ENCODE assay signal across 13 mouse cellular contexts in genomic region chr6:91110323-91111020, GRCm38 (mm10). TPM values are rescaled to one million over a fixed set of nuclear protein-coding genes. Genes with fewer than 3 reads are reported as not detected.
DNase-seq lines count a peak whose midpoint lies in the region; ATAC-seq and TF ChIP-seq lines count a peak whose summit lies in the region.
"Had no signal": no experiment of that assay in that cellular context is flagged by ENCODE, and none has a peak within 500 bp of the region (broad histone marks: within the 10 kb centered on the region; RNA-seq: fewer than 3 reads in every experiment).

No protein-coding gene starts in this region.

- TF ChIP-seq CTCF in liver, postnatal 0 days (IDR thresholded peaks at IDR 0.05; ENCODE audit: low read depth) = no peak

- no peak; the same call in 1 of the 2 replicates for ATAC-seq in kidney, embryonic 15.5 days (replicated peaks; ENCODE audit: low FRiP score)
- ATAC-seq in activated CD4-positive, CD25-positive, alpha-beta regulatory T cell, adult 4 months = peak; percentile 37
- no peak; the same call in 1 of the 2 replicates for ATAC-seq in liver, postnatal 0 days
- ATAC-seq: hindbrain, postnatal 0 days had no signal

- no peak overlapping the region for H3K4me2 ChIP-seq in kidney, embryonic 15.5 days
- H3K4me2 ChIP-seq in liver, postnatal 0 days (ENCODE audit: low read depth, low read length) = peak overlapping the region; percentile 32
- H3K4me2 ChIP-seq: embryonic facial prominence, embryonic 15.5 days had no signal

- peak overlapping the region; percentile 22; the same call in 1 of the 2 replicates for H3K27ac ChIP-seq in kidney, embryonic 15.5 days
- H3K27ac ChIP-seq in liver, postnatal 0 days (ENCODE audit: low read depth) = peak overlapping the region; percentile 66
- H3K27ac ChIP-seq: embryonic facial prominence, embryonic 15.5 days; heart, adult 2 months; hindbrain, postnatal 0 days had no signal

- H3K9ac ChIP-seq in kidney, embryonic 15.5 days = no peak overlapping the region
- peak overlapping the region; percentile 27; the same call in 1 of the 2 replicates for H3K9ac ChIP-seq in liver, postnatal 0 days (replicated peaks)
- H3K9ac ChIP-seq: embryonic facial prominence, embryonic 15.5 days had no signal

- WGBS in kidney, embryonic 15.5 days = 44% methylated on average over 13 of the region's 13 CpGs
- 34% methylated on average over 13 of the region's 13 CpGs for WGBS in liver, postnatal 0 days (ENCODE audit: insufficient replicate concordance)

- H3K4me3 ChIP-seq in kidney, embryonic 15.5 days (replicated peaks) = no peak overlapping the region
- H3K4me3 ChIP-seq in liver, postnatal 0 days (ENCODE audit: low read depth, low read length) = peak overlapping the region; percentile 17; the same call in 1 of the 2 replicates
- H3K4me3 ChIP-seq: embryonic facial prominence, embryonic 15.5 days; heart, adult 2 months had no signal

- H3K36me3 ChIP-seq in kidney, embryonic 15.5 days = no peaks in the 10 kb centered on the region
- H3K36me3 ChIP-seq in liver, postnatal 0 days (replicated peaks; ENCODE audit: insufficient read depth, low read length) = no peaks in the 10 kb centered on the region
- H3K36me3 ChIP-seq: embryonic facial prominence, embryonic 15.5 days had no signal

- DNase-seq in kidney, postnatal 25 days = no peak
- DNase-seq in liver, postnatal 0 days = no peak
- peak; percentile 32 for DNase-seq in thymus, postnatal 0 days (ENCODE audit: low spot score)
- no peak for DNase-seq in right cerebral cortex, adult 18-20 months
- no peak for DNase-seq in ovary, postnatal 10 days (ENCODE audit: low spot score)
- DNase-seq in kidney, adult 11 months = no peak
- DNase-seq: cerebellum, adult 9-11 months; heart, adult 2 months; left cerebral cortex, postnatal 4 days had no signal

- H3K9me3 ChIP-seq in kidney, embryonic 15.5 days (replicated peaks) = no peaks in the 10 kb centered on the region
- no peaks in the 10 kb centered on the region for H3K9me3 ChIP-seq in liver, postnatal 0 days (ENCODE audit: low read length)
- H3K9me3 ChIP-seq: embryonic facial prominence, embryonic 15.5 days had no signal

- peak; percentile 13; the same call in 1 of the 2 replicates for TF ChIP-seq EP300 in liver, postnatal 0 days (IDR thresholded peaks at IDR 0.05; ENCODE audit: low read depth)

- H3K4me1 ChIP-seq in kidney, embryonic 15.5 days = peaks cover 31% of the 10 kb centered on the region
- H3K4me1 ChIP-seq in liver, postnatal 0 days (ENCODE audit: insufficient read depth) = peaks cover 56% of the 10 kb centered on the region

- no peaks in the 10 kb centered on the region for H3K27me3 ChIP-seq in kidney, embryonic 15.5 days
- H3K27me3 ChIP-seq in liver, postnatal 0 days (ENCODE audit: insufficient read depth, low read length) = no peaks in the 10 kb centered on the region
- H3K27me3 ChIP-seq: embryonic facial prominence, embryonic 15.5 days had no signal

RNA-seq across cellular contexts. Expression of gene Nup210, which starts 6.2 kb away (rescaled TPM):
- 22.8 and 24.2 TPM in 2 replicates for polyA plus RNA-seq in kidney, embryonic 15.5 days (2015; fragmentation: Nextera tagmentation; extraction: Ambion mirVana)
- polyA plus RNA-seq in activated CD4-positive, CD25-positive, alpha-beta regulatory T cell, adult 4 months (2017; shearing (Covaris generic)) = 10 to 100 TPM; 61.6 to 82.1 TPM
- polyA plus RNA-seq in liver, postnatal 0 days (2015; fragmentation: Nextera tagmentation; extraction: Ambion mirVana) = 8.5 and 11.8 TPM in 2 replicates
- 36.0 and 37.9 TPM in 2 replicates for polyA plus RNA-seq in thymus, postnatal 0 days (2015; fragmentation: Nextera tagmentation; extraction: Ambion mirVana)

RNA-seq across cellular contexts. Expression of gene Hdac11, which starts 46.0 kb away (rescaled TPM):
- 13.2 and 14.3 TPM in 2 replicates for polyA plus RNA-seq in kidney, embryonic 15.5 days (2015; fragmentation: Nextera tagmentation; extraction: Ambion mirVana)
- 1 to 10 TPM in 1 of 2 experiments, under 1 TPM in 1; 0.54 to 1.3 TPM for polyA plus RNA-seq in activated CD4-positive, CD25-positive, alpha-beta regulatory T cell, adult 4 months (2017; shearing (Covaris generic))
- 3.4 and 4.6 TPM in 2 replicates for polyA plus RNA-seq in liver, postnatal 0 days (2015; fragmentation: Nextera tagmentation; extraction: Ambion mirVana)
- polyA plus RNA-seq in thymus, postnatal 0 days (2015; fragmentation: Nextera tagmentation; extraction: Ambion mirVana) = 6.2 and 7.0 TPM in 2 replicates
